Mouse (Mus musculus): ENCODE measurements at regions not wholly inside any gene's neighbourhood (a gene's known extent, or its start where the extent isn't known, plus 50 kb on each side); places are given as distances from the start of the nearest gene placed in this dataset.
"Not testable (repeated sequence)": the region's sequence is repeated elsewhere in the genome, so short reads cannot be mapped to it uniquely, and the experiment has no call there.

- DNase-seq (ENCODE audit: low spot score), result peak; percentile 1
Observed at GRCm38 (mm10) chr6:60046825-60047224, 620.7 kb upstream of the Gprin3 start.

GRCm38 (mm10) chr6:60045531-60045930 is 619.4 kb upstream of the Gprin3 start:
- not testable (repeated sequence) for DNase-seq (ENCODE audit: low spot score)

- no peak for DNase-seq (ENCODE audit: low spot score)
Observed at GRCm38 (mm10) chr6:60044751-60045150, 618.7 kb upstream of the Gprin3 start.
